ENCODE assay signal across 28 mouse cellular contexts in genomic region chr4:53408821-53409220, GRCm38 (mm10).
"Had no signal": no experiment of that assay in that cellular context is flagged by ENCODE, and none has a peak within 500 bp of the region (broad histone marks: within the 10 kb centered on the region; RNA-seq: fewer than 3 reads in every experiment).

No protein-coding gene starts in this region.

- H3K4me1 ChIP-seq: hindbrain, embryonic 13.5 days; hindbrain, embryonic 15.5 days; intestine, embryonic 15.5 days; limb, embryonic 12.5 days had no signal

- H3K36me3 ChIP-seq: heart, embryonic 13.5 days; heart, embryonic 15.5 days; hindbrain, embryonic 10.5 days; hindbrain, embryonic 13.5 days; hindbrain, embryonic 15.5 days; intestine, embryonic 15.5 days; limb, embryonic 10.5 days; limb, embryonic 12.5 days; liver, embryonic 13.5 days; liver, embryonic 15.5 days had no signal

- H3K9me3 ChIP-seq: heart, embryonic 13.5 days; heart, embryonic 15.5 days; hindbrain, embryonic 10.5 days; hindbrain, embryonic 13.5 days; hindbrain, embryonic 15.5 days; intestine, embryonic 15.5 days; limb, embryonic 10.5 days; limb, embryonic 12.5 days; liver, embryonic 13.5 days; liver, embryonic 15.5 days had no signal

- H3K4me2 ChIP-seq: heart, embryonic 11.5 days; heart, embryonic 13.5 days; heart, embryonic 15.5 days; hindbrain, embryonic 13.5 days; hindbrain, embryonic 15.5 days; intestine, embryonic 15.5 days; limb, embryonic 12.5 days; liver, embryonic 11.5 days; liver, embryonic 13.5 days; liver, embryonic 15.5 days had no signal

- H3K27me3 ChIP-seq: heart, embryonic 13.5 days; heart, embryonic 15.5 days; hindbrain, embryonic 13.5 days; hindbrain, embryonic 15.5 days; intestine, embryonic 15.5 days; limb, embryonic 12.5 days; liver, embryonic 13.5 days; liver, embryonic 15.5 days had no signal

- H3K4me3 ChIP-seq: gastrocnemius, adult 2 months; heart, adult 2 months; heart, embryonic 13.5 days; heart, embryonic 15.5 days; hindbrain, embryonic 10.5 days; hindbrain, embryonic 13.5 days; hindbrain, embryonic 15.5 days; intestine, embryonic 15.5 days; limb, embryonic 10.5 days; limb, embryonic 12.5 days; liver, embryonic 13.5 days; liver, embryonic 15.5 days had no signal

- DNase-seq: gastrocnemius, adult 2 months; gastrocnemius, postnatal 10 days; gastrocnemius, postnatal 25 days; heart, adult 2 months; heart, postnatal 14 days; heart, postnatal 4 days; kidney, adult 18-20 months; kidney, adult 8-10 months; kidney, postnatal 10 days; kidney, postnatal 25 days; kidney, postnatal 4 days; layer of hippocampus, adult 9-11 months; layer of hippocampus, postnatal 36 days; liver; liver, embryonic 13.5 days had no signal

- H3K27ac ChIP-seq: heart, adult 2 months; heart, embryonic 13.5 days; heart, embryonic 15.5 days; hindbrain, embryonic 10.5 days; hindbrain, embryonic 13.5 days; hindbrain, embryonic 15.5 days; intestine, embryonic 15.5 days; limb, embryonic 10.5 days; limb, embryonic 12.5 days; liver, embryonic 13.5 days; liver, embryonic 15.5 days had no signal

- ATAC-seq: inflammation-experienced regulatory T-cells, adult 6 months; intestine, embryonic 15.5 days; intestine, postnatal 0 days had no signal

- H3K9ac ChIP-seq: heart, embryonic 13.5 days; heart, embryonic 15.5 days; hindbrain, embryonic 13.5 days; hindbrain, embryonic 15.5 days; intestine, embryonic 15.5 days; limb, embryonic 12.5 days; liver, embryonic 13.5 days; liver, embryonic 15.5 days had no signal
